Mouse (Mus musculus) kidney, adult 2 months (tissue): ENCODE results near the gene Slmap. TPM values are rescaled to one million over a fixed set of nuclear protein-coding genes. Genes with fewer than 3 reads are reported as not detected.
"Not testable (repeated sequence)": the region's sequence is repeated elsewhere in the genome, so short reads cannot be mapped to it uniquely, and the experiment has no call there.

ENCODE experiments used
- DNase-seq: peaks from one replicate; pipeline ENCODE4 v3.0.0; 2021
- H3K27ac ChIP-seq: fragments of 200-500 bp; 2 replicates; pipeline ENCODE4 v1.5.1; 2012; ENCODE audit warnings: low read depth, low read length, control low read depth, inconsistent platforms; ENCODE audit not compliant: insufficient read depth
- H3K27me3 ChIP-seq: fragments of 200-500 bp; replicated peaks from 2 replicates; pipeline ENCODE4 v1.6.1; 2012; ENCODE audit warnings: mild to moderate bottlenecking, moderate library complexity, low read length, inconsistent platforms; ENCODE audit not compliant: control insufficient read depth, insufficient read depth
- H3K36me3 ChIP-seq: fragments of 200-500 bp; 2 replicates; pipeline ENCODE4 v1.6.1; 2012; ENCODE audit warnings: mild to moderate bottlenecking, moderate library complexity, low read length, inconsistent platforms; ENCODE audit not compliant: control insufficient read depth, insufficient read depth
- H3K4me1 ChIP-seq: fragments of 200-500 bp; 2 replicates; pipeline ENCODE4 v1.6.1; 2011; ENCODE audit warnings: low read length; ENCODE audit not compliant: control insufficient read depth, insufficient read depth
- H3K4me3 ChIP-seq: fragments of 200-500 bp; 2 replicates; pipeline ENCODE4 v1.5.1; 2011; ENCODE audit warnings: mild to moderate bottlenecking, low read depth, low read length, control low read depth; ENCODE audit not compliant: insufficient read depth
- CTCF ChIP-seq: fragments of 200-500 bp; conservative IDR thresholded peaks from 2 replicates; pipeline ENCODE4 v1.5.1; 2011; ENCODE audit warnings: low read depth, mild to moderate bottlenecking, control low read depth, low read length, moderate library complexity, mixed read lengths; ENCODE audit not compliant: insufficient read depth, insufficient read length
- POLR2A ChIP-seq: fragments of 200-500 bp; IDR thresholded peaks from one replicate; pipeline ENCODE4 v1.6.1; 2011; ENCODE audit warnings: low read depth, low read length, control low read depth
- WGBS: fragments of 180-500 bp; shearing (Covaris S2); methylation state at CpG from one replicate; pipeline ENCODE4 v1.1.7; 2018; 5-methylcytosine and 5-hydroxymethylcytosine counted together
- polyA plus RNA-seq: library from polyadenylated mRNA; depleted of rRNA; stranded (reverse); fragments of >200 nt; gene quantifications from 2 replicates; pipeline ENCODE4 v1.2.3, GENCODE M21; 2012; rRNA removed

Gene Slmap
- 19.3 and 20.0 TPM in 2 replicates for polyA plus RNA-seq

- Histone ChIP-seq H3K4me1 (peaks cover 22% of the 10 kb centered on the region), H3K36me3 (no peaks in the 10 kb centered on the region), H3K4me3 (peak within 1 kb of the TSS; percentile 70), H3K27me3 (no peaks in the 10 kb centered on the region), H3K27ac (peak within 1 kb of the TSS; percentile 48)
- DNase-seq: peak; percentile 100
- TF ChIP-seq POLR2A: peak; percentile 49
- no peak for TF ChIP-seq CTCF
- 13% methylated on average over 33 of the region's 33 CpGs for WGBS
Observed at GRCm38 (mm10) chr14:26534757-26535479, at the start of gene Slmap. Gene Slmap, minus strand, starts transcription at chr14:26534931.

GRCm38 (mm10) chr14:26583645-26584044, 48.9 kb upstream of the Slmap start:
- no peak for DNase-seq
- no peaks in the 10 kb centered on the region for H3K27me3 ChIP-seq
- TF ChIP-seq CTCF (no peak), POLR2A (no peak)
- no peak overlapping the region for H3K27ac ChIP-seq
- H3K36me3 ChIP-seq: no peaks in the 10 kb centered on the region
- H3K4me3 ChIP-seq: no peak overlapping the region
- WGBS: 98% methylated on average over 2 of the region's 3 CpGs
- H3K4me1 ChIP-seq: peaks cover 8% of the 10 kb centered on the region; the same call in 1 of the 2 replicates

- TF ChIP-seq CTCF: no peak
- TF ChIP-seq POLR2A: peak; percentile 48
- peaks cover 7% of the 10 kb centered on the region; the same call in 1 of the 2 replicates for H3K4me1 ChIP-seq
- peak overlapping the region; percentile 98 for H3K27ac ChIP-seq
- peak overlapping the region; percentile 99 for H3K4me3 ChIP-seq
- no peaks in the 10 kb centered on the region for H3K27me3 ChIP-seq
- peak; percentile 95 for DNase-seq
- WGBS: under 1% methylated on average over 78 of the region's 79 CpGs
- H3K36me3 ChIP-seq: no peaks in the 10 kb centered on the region
Observed at GRCm38 (mm10) chr14:26579346-26580343, 44.9 kb upstream of the Slmap start.

DNA sequence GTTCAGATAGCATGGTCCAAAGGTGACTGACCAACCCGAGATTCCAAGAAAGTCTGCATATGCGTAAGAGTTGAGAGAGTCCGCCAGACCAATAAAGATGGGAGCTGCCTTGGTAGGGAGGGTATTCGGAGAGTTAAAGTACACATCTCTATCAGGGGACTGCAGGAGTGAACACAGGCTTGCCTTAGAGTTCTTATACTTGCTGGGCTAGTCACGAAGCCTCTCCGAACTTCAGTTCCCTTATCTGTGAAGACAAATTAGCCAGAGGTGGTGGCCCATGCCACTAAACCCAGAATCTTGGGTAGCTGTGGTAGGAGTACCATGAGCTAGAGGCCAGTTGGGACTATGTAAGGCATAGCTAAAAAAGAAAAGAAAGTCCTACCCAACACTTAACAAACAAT, 44.1 kb upstream of the Slmap start:
- peaks cover 7% of the 10 kb centered on the region; the same call in 1 of the 2 replicates for H3K4me1 ChIP-seq
- H3K4me3 ChIP-seq: no peak overlapping the region
- no peaks in the 10 kb centered on the region for H3K27me3 ChIP-seq
- no peak overlapping the region for H3K27ac ChIP-seq
- no peaks in the 10 kb centered on the region for H3K36me3 ChIP-seq
- peak; percentile 69 for DNase-seq
- 45% methylated on average over 6 of the region's 6 CpGs for WGBS
- no peak for TF ChIP-seq POLR2A
- TF ChIP-seq CTCF: no peak

DNA sequence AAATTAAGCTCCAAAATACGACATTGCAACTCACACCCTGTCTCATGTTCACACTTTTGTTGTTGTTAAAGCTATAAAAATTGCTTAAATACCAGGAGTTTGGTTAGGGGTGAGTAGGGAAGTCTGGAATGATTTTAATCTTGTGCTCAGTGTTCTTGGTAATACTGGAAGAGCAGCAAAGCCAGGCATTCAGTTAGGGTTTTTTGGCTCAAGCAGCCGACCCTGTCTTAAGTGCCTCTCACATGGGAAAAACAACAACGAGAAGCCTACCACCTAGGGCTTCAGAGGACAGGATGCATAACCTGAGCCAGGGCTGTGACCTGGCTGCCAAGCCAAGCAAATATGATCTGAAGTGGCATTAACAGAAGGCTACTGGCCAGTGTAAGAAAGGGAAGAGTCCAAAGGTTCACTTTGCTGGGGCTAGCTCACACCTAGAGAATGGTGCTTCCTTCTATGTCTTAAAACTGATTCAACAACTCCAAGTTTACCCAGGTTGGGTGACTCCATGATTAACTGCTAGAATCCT, 41.6 kb upstream of the Slmap start:
- TF ChIP-seq POLR2A (no peak), CTCF (no peak)
- H3K27me3 ChIP-seq: no peaks in the 10 kb centered on the region
- 32% methylated on average over 3 of the region's 3 CpGs for WGBS
- no peak overlapping the region for H3K27ac ChIP-seq
- H3K4me1 ChIP-seq: peaks cover 7% of the 10 kb centered on the region; the same call in 1 of the 2 replicates
- H3K4me3 ChIP-seq: no peak overlapping the region
- H3K36me3 ChIP-seq: no peaks in the 10 kb centered on the region
- DNase-seq: peak; percentile 43

DNA sequence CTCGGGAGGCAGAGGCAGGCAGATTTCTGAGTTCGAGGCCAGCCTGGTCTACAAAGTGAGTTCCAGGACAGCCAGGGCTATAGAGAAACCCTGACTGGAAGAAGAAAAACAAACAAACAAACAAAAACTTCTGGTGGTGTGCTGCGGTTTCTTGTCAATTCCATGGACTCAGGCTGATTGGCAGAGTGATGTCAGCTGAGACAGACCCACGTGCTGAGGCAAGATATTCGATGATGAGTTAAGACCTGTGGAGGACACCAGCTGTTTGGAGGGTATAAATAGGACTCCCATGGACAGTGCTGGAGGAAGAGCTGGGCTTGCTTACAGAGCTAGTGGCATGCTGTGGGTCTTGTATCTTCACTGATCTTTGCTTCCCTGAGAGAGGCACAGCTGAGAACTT, 38.8 kb upstream of the Slmap start, which contains the start of gene Dennd6a:
Gene Dennd6a (plus strand): TSS at position 301 of the 400 bp plus-strand sequence.
- not testable (repeated sequence) for H3K4me3 ChIP-seq, H3K36me3 ChIP-seq, H3K27me3 ChIP-seq, H3K4me1 ChIP-seq, DNase-seq, H3K27ac ChIP-seq
- WGBS: 90% methylated on average over 5 of the region's 5 CpGs
